Mouse (Mus musculus): ENCODE results near the gene Nol12. TPM values are rescaled to one million over a fixed set of nuclear protein-coding genes. Genes with fewer than 3 reads are reported as not detected.

The Nol12 gene
- total RNA-seq, 2 experiments from 2014 or later, result 19.9 to 47.6 TPM

DNA sequence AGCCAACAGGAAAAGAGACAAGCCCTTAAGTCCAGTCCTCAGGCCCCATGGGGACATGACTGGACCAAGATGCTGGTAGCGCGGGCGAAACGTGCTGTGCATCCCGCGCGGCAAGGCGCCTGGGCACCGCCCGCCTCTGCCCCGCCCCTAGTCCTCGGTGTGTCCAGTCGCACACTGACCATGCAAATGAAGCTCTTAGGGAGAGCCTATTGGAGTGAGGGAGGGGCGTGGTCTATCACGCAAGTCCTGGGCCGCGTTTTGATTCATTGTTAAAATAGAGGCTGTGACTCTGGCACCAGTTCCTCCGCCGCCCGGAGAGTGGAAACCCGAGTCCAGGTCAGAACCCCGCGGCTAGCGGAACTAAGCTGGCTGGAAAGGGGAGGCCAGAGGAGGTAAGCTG lies 12.9 kb downstream of the Nol12 start, which contains the start of gene Triobp:
Gene Triobp (plus strand): TSS at position 68 of the 400 bp plus-strand sequence.
- ATAC-seq (replicated peaks; ENCODE audit: poor library complexity), result peak; percentile 94

- ATAC-seq (replicated peaks; ENCODE audit: poor library complexity), result no peak
These were observed 13.5 kb downstream of the Nol12 start for GRCm38 (mm10) chr15:78948152-78948725.

DNA sequence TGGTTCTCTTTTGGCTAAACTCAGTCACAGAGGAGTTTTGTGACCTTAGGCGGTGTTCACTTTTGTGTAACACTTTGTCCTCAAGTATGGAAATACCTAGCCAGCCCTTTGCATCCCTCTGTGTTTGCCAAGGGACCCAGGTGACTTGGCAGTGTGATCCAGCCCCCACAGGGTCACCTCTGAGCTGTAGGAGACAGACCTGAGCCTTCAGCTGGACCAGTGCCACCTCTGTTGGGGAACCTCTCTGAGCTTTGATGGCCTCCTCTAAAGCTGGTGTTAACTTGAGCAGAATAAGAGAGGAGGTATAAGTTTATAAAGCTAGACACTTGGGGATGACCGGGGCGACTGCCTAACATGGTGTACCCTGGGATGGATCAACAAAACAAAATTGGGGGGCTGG lies 14.2 kb downstream of the Nol12 start:
- no peak for ATAC-seq (replicated peaks; ENCODE audit: poor library complexity)

- no peak for ATAC-seq (replicated peaks; ENCODE audit: poor library complexity)
These were observed 20.9 kb downstream of the Nol12 start for GRCm38 (mm10) chr15:78955663-78956062.

GRCm38 (mm10) chr15:78956351-78956750 lies 21.6 kb downstream of the Nol12 start:
- ATAC-seq (replicated peaks; ENCODE audit: poor library complexity), result peak; percentile 69

GRCm38 (mm10) chr15:78957021-78957420 lies 22.3 kb downstream of the Nol12 start:
- ATAC-seq (replicated peaks; ENCODE audit: poor library complexity), result no peak

GRCm38 (mm10) chr15:78959537-78959936 lies 24.8 kb downstream of the Nol12 start:
- no peak for ATAC-seq (replicated peaks; ENCODE audit: poor library complexity)

GRCm38 (mm10) chr15:78960088-78960487 lies 25.4 kb downstream of the Nol12 start:
- no peak for ATAC-seq (replicated peaks; ENCODE audit: poor library complexity)

DNA sequence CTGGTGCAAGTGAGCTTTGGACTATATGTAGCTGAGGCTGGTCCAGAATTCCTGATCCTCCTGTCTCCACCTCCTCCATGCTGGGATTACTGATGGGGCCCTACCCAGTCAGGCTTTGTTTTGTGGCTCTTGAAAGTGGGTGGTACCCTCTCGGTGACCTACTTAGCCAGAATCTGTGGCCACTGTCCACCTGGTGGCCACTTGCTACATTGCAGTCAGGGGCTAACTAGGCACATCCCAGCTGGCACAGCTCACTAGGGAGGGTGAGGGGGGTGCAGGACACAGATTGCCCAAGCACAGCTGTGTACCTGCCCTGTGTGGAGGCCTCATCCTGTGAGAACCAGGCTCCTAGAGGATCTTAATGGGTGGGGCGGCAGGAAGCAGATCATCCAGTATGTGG lies 28.2 kb downstream of the Nol12 start:
- ATAC-seq (replicated peaks; ENCODE audit: poor library complexity), result peak; percentile 95

GRCm38 (mm10) chr15:78971626-78972025 lies 36.9 kb downstream of the Nol12 start:
- no peak for ATAC-seq (replicated peaks; ENCODE audit: poor library complexity)

- ATAC-seq (replicated peaks; ENCODE audit: poor library complexity), result no peak
These were observed 39.2 kb downstream of the Nol12 start for GRCm38 (mm10) chr15:78973950-78974349.

- ATAC-seq (replicated peaks; ENCODE audit: poor library complexity), result no peak
These were observed 43.0 kb downstream of the Nol12 start for GRCm38 (mm10) chr15:78977676-78978159.

DNA sequence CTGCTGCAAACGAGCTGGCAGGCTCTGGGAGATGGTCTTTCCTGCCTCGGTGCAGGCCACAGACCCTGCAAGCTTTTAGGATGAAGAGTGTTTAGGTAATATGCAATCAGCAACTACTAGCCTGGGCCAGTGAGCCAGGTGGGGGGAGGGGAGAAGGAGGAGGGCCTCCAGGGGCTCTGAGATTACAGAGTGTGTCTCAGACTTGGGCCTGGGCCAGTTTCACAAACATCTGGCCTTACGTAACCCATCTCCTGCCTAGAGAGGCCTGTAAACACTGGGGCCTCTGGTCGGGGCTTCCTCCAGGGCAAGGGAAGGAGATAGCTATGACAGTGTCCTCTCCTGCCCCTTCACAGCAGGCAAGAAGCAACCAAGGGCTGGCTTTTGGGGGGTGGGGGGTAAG lies 44.1 kb downstream of the Nol12 start:
- ATAC-seq (replicated peaks; ENCODE audit: poor library complexity), result peak; percentile 53

DNA sequence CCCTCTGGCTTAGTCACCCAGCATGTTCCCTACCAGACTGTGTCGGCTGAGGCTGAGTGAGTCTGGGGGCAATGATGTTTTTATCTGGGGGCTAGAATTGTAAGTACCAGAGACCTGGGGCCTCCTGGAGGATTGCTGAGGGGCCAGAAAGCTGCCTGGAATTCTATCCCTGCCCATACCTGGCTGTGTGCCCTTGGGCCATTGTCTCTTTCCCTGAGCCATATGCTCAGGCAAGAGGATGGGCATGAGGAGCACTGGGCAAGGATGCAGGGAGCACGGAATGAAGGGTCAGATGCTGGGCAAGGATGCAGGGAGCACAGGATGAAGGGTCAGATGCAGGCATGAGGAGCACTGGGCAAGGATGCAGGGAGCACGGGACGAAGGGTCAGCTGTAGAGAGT lies 45.4 kb downstream of the Nol12 start:
- ATAC-seq (replicated peaks; ENCODE audit: poor library complexity), result no peak

- ATAC-seq (replicated peaks; ENCODE audit: poor library complexity), result peak; percentile 69
These were observed 48.1 kb downstream of the Nol12 start for GRCm38 (mm10) chr15:78982658-78983435.

GRCm38 (mm10) chr15:78983436-78984285 lies 48.9 kb downstream of the Nol12 start:
- ATAC-seq (replicated peaks; ENCODE audit: poor library complexity), result peak; percentile 51

DNA sequence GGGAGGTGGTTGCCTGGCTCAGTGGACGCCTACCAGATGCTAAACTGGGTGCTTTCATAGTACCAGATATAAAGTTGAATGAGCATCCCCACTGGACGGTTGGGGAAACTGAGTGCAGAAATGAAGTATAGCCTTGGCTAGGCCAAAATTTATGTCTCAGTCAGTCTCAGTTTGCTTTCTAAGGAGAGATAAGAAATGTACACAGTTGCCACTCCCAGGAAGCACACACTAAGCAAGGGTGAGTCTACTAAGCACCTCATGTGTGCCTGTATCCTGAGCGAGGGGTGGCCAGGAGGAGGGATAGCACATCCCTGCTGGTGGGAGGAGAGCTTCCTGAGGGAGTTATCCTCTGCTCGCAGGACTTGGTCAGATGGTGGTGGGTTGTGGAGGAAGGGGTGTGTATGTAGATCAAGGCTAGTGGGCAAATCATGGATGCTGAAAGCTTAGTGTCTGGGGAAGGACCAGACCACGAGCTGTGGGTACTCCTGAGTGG lies 49.6 kb downstream of the Nol12 start:
- no peak for ATAC-seq (replicated peaks; ENCODE audit: poor library complexity)

DNA sequence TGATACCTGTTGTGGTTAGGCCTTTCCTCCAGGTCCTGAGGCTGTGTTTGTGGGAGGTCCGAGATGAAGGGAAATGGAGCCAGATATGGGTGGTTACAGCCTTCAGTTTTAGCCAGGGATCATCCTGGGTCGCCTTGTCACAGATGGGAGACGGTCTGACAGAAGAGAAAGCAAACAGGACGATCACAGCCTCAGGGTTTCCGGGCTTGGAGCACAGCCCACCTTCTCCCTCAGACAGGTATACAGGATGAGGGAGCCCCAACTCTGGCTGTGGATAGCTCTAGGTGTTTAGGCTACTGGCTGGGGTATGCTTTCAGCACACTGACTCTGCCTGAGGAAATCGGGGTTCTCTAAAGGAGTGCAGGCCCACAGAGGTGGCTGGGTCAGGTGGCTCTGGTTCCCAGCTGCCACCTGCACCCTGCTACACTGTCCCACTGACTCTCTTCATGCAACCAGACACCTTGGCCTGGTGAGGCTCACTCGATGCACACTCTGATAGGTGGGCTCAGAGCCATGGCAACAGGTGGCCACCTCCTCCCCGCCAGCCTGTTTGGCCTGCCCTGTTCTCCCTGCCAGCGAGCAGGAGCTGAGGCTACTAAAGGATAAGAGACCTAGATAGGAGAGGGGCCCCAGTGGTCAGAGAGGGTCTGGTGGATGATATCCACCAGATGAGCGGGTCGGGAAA lies 51.9 kb downstream of the Nol12 start:
- no peak for ATAC-seq (replicated peaks; ENCODE audit: poor library complexity)

DNA sequence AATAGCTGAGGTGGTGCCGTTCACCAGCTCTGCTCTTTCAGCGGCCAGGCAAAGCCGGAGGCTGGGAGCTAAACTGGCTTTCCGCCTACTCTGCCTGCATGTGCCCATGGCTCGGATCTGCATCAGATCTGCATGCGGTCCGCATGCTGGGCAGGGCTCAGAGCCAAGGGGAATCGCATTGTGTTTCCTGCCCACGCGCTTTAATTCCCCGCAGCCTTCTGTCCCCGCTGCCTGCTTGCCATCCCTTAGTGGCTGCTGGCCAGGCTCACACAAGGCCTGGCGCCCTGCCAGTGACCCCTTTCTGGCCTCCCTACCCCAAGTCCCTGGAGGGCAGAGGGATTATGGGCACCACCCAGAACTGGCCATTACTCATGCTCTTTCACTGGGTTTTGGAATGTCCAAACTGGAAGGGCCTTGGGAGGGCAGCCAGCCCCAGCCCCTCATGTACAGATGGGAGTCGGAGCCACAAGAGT lies 53.8 kb downstream of the Nol12 start:
- no peak for ATAC-seq (replicated peaks; ENCODE audit: poor library complexity)

Data from megakaryocyte progenitor cell, adult 5-6 weeks (primary cell).